Comparison of ENCODE assay signal across 20 mouse cellular contexts in the genomic region with DNA sequence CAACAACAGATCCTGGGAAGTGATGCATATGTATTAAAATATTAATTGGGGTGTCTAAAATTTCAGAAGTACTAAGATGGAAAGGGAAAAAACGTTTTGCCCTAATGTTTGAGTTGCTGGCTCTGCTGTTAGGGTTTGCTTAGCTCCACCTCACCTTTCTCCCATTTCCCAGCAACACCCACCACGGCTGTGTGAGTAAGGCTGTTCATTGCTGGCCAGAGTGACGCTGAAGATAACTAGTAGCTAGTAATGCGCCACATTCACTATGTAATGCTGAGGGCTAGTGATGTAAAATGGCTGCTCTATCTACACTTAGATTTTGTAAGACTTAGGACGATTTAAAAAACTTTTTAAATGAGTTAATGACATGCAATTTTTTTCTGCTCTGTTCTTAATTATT. TPM values are rescaled to one million over a fixed set of nuclear protein-coding genes. Genes with fewer than 3 reads are reported as not detected.
A peak's percentile ranks its signal among the peaks of the same experiment; 100 is the strongest.
DNase-seq lines count a peak whose midpoint lies in the region; ATAC-seq and TF ChIP-seq lines count a peak whose summit lies in the region.
"Had no signal": no experiment of that assay in that cellular context is flagged by ENCODE, and none has a peak within 500 bp of the region (broad histone marks: within the 10 kb centered on the region; RNA-seq: fewer than 3 reads in every experiment).

No protein-coding gene starts in this region.

- TF ChIP-seq EP300 in stomach, postnatal 0 days (optimal IDR thresholded peaks at IDR 0.05): no peak

- H3K4me1 ChIP-seq in stomach, postnatal 0 days (replicated peaks; ENCODE audit: control insufficient read depth, insufficient read depth): no peaks in the 10 kb centered on the region
- no peaks in the 10 kb centered on the region for H3K4me1 ChIP-seq in forebrain, postnatal 0 days (ENCODE audit: insufficient read depth)

- H3K9me3 ChIP-seq in stomach, postnatal 0 days (ENCODE audit: control insufficient read depth, low read length): no peaks in the 10 kb centered on the region
- H3K9me3 ChIP-seq in forebrain, postnatal 0 days (ENCODE audit: low read length): no peaks in the 10 kb centered on the region

- H3K27me3 ChIP-seq in stomach, postnatal 0 days (ENCODE audit: control insufficient read depth, insufficient read depth, low read length): no peaks in the 10 kb centered on the region
- no peaks in the 10 kb centered on the region for H3K27me3 ChIP-seq in forebrain, postnatal 0 days (ENCODE audit: insufficient read depth, low read length)
- H3K27me3 ChIP-seq: CH12.LX, Patski had no signal

- H3K4me2 ChIP-seq in stomach, postnatal 0 days (replicated peaks; ENCODE audit: low read depth): no peak overlapping the region
- H3K4me2 ChIP-seq in forebrain, postnatal 0 days (ENCODE audit: low read depth): no peak overlapping the region

- H3K36me3 ChIP-seq in stomach, postnatal 0 days (ENCODE audit: control insufficient read depth, insufficient read depth, low read length): 0 out of 2 replicates have a peak, but pooled peaks cover 3% of the 10 kb centered on the region
- no peaks in the 10 kb centered on the region for H3K36me3 ChIP-seq in forebrain, postnatal 0 days (ENCODE audit: insufficient read depth)

- no peak for TF ChIP-seq CTCF in stomach, postnatal 0 days (IDR thresholded peaks at IDR 0.05; ENCODE audit: low read depth)
- no peak for TF ChIP-seq CTCF in forebrain, postnatal 0 days (IDR thresholded peaks at IDR 0.05; ENCODE audit: low read depth)

- H3K4me3 ChIP-seq in stomach, postnatal 0 days (ENCODE audit: low read depth, low read length): no peak overlapping the region
- H3K4me3 ChIP-seq in forebrain, postnatal 0 days (ENCODE audit: low read depth, low read length): no peak overlapping the region

- 70% methylated on average over 5 of the region's 5 CpGs for WGBS in stomach, postnatal 0 days
- 90% methylated on average over 5 of the region's 5 CpGs for WGBS in forebrain, postnatal 0 days

- no peak overlapping the region for H3K9ac ChIP-seq in stomach, postnatal 0 days (ENCODE audit: low read length)
- H3K9ac ChIP-seq in forebrain, postnatal 0 days: no peak overlapping the region

- DNase-seq in adipocyte (ENCODE audit: low spot score): peak; percentile 7
- DNase-seq in stomach, postnatal 0 days (ENCODE audit: low spot score): peak; percentile 51
- no peak for DNase-seq in lung, postnatal 14 days
- no peak for DNase-seq in forebrain, postnatal 0 days
- DNase-seq: adrenal gland, adult 2 months; adrenal gland, adult 8-10 months; adrenal gland, postnatal 10 days; adrenal gland, postnatal 14 days; adrenal gland, postnatal 25 days; adrenal gland, postnatal 36 days; B cell, adult 2 months; cerebellum, adult 11 months; cerebellum, adult 11-12 months; cerebellum, adult 18-20 months; cerebellum, adult 2 months had no signal

- peak; percentile 91 for ATAC-seq in stomach, postnatal 0 days (ENCODE audit: low FRiP score, low TSS enrichment)
- ATAC-seq in forebrain, postnatal 0 days: no peak
- ATAC-seq: activated CD4-positive, CD25-positive, alpha-beta regulatory T cell, adult 4 months; CD4-positive, CD25-positive, alpha-beta regulatory T cell, adult 4 months; Patski had no signal

- no peak overlapping the region for H3K27ac ChIP-seq in stomach, postnatal 0 days (replicated peaks)
- no peak overlapping the region for H3K27ac ChIP-seq in forebrain, postnatal 0 days (ENCODE audit: low read depth, low read length)

RNA-seq across cellular contexts. Expression of a gene that starts 42.7 kb away (rescaled TPM):
- 10.3 and 10.6 TPM in 2 replicates for polyA plus RNA-seq in stomach, postnatal 0 days (2015; fragmentation: Nextera tagmentation; extraction: Ambion mirVana)
- total RNA-seq in forebrain, postnatal 0 days (2014; rRNA removed): 27.2 and 27.4 TPM in 2 replicates
- polyA plus RNA-seq in forebrain, postnatal 0 days (2015; fragmentation: Nextera tagmentation; extraction: Ambion mirVana): 17.8 and 20.6 TPM in 2 replicates
- total RNA-seq: MEL had no signal

Comparison
In these comparisons a context has a peak if more than half of its experiments do, and no peak if none do; other contexts are left out.
1. DNase-seq: peak in adipocyte (single experiment) and stomach, postnatal 0 days (single experiment); none in lung, postnatal 14 days (single experiment) and forebrain, postnatal 0 days (single experiment).